Mouse (Mus musculus) intestine, postnatal 0 days (tissue): ENCODE measurements around the gene Rae1. TPM values are rescaled to one million over a fixed set of nuclear protein-coding genes. Genes with fewer than 3 reads are reported as not detected.

ENCODE experiments used
- ATAC-seq: fragments of 200-750 bp; cut with Nextera tagmentation; 2 replicates; pipeline ENCODE4 v1.8.0; 2017; ENCODE audit warnings: mild to moderate bottlenecking, moderate TSS enrichment, moderate library complexity
- H3K27ac ChIP-seq: fragments of 300-500 bp; sonication (generic); 2 replicates; pipeline ENCODE4 v1.5.1; 2014; ENCODE audit warnings: mild to moderate bottlenecking, low read depth, low read length, moderate library complexity
- H3K27me3 ChIP-seq: fragments of 300-500 bp; sonication (generic); replicated peaks from 2 replicates; pipeline ENCODE4 v1.6.1; 2014; ENCODE audit warnings: low read length, mixed read lengths; ENCODE audit not compliant: control insufficient read depth, insufficient read depth
- H3K36me3 ChIP-seq: fragments of 300-500 bp; sonication (generic); 2 replicates; pipeline ENCODE4 v1.6.1; 2014; ENCODE audit warnings: mild to moderate bottlenecking, moderate library complexity; ENCODE audit not compliant: control insufficient read depth, insufficient read depth
- H3K4me1 ChIP-seq: fragments of 300-500 bp; sonication (generic); replicated peaks from 2 replicates; pipeline ENCODE4 v1.6.1; 2014; ENCODE audit warnings: antibody characterized with exemption, low read length, mixed read lengths; ENCODE audit not compliant: control insufficient read depth, insufficient read depth
- H3K4me2 ChIP-seq: fragments of 300-500 bp; sonication (generic); replicated peaks from 2 replicates; pipeline ENCODE4 v1.6.1; 2014; ENCODE audit warnings: low read depth, mild to moderate bottlenecking, moderate library complexity
- H3K4me3 ChIP-seq: fragments of 300-500 bp; sonication (generic); 2 replicates; pipeline ENCODE4 v1.5.1; 2014; ENCODE audit warnings: low read depth, low read length
- H3K9ac ChIP-seq: fragments of 300-500 bp; sonication (generic); 2 replicates; pipeline ENCODE4 v1.6.1; 2014; ENCODE audit warnings: mild to moderate bottlenecking, low read depth, low read length
- H3K9me3 ChIP-seq: fragments of 300-500 bp; sonication (generic); 2 replicates; pipeline ENCODE4 v1.6.1; 2016; ENCODE audit warnings: mixed run types; ENCODE audit not compliant: control insufficient read depth
- CTCF ChIP-seq: sonication (generic); IDR thresholded peaks from 2 replicates; pipeline ENCODE4 v1.5.1; 2016; ENCODE audit warnings: low read depth, mild to moderate bottlenecking, control low read depth, antibody characterized with exemption, moderate library complexity
- WGBS: fragments of 180-500 bp; shearing (Covaris S2); extraction: QIAGEN DNeasy Blood & Tissue Kit; methylation state at CpG from one replicate; pipeline ENCODE4 v1.1.7; 2014; 5-methylcytosine and 5-hydroxymethylcytosine counted together
- polyA plus RNA-seq: library from polyadenylated mRNA; unstranded; fragments of >200 nt; fragmentation: Nextera tagmentation; extraction: Ambion mirVana; gene quantifications from 2 replicates; pipeline ENCODE4 v1.2.1, GENCODE M21; 2015

The Rae1 gene
- polyA plus RNA-seq, 1 experiment from 2014 or later: 63.5 TPM

GRCm38 (mm10) chr2:173060450-173060849 is 60.5 kb downstream of the Rae1 start:
- whole genome bisulfite sequencing: 83% methylated on average over 9 of the region's 9 CpGs

GRCm38 (mm10) chr2:173061443-173062351 is 61.8 kb downstream of the Rae1 start:
- Histone ChIP-seq H3K4me3 (no peak overlapping the region), H3K9me3 (no peaks in the 10 kb centered on the region), H3K27me3 (no peaks in the 10 kb centered on the region), H3K27ac (no peak overlapping the region), H3K4me2 (no peak overlapping the region), H3K9ac (no peak overlapping the region), H3K36me3 (no peaks in the 10 kb centered on the region), H3K4me1 (peaks cover 12% of the 10 kb centered on the region; the same call in 1 of the 2 replicates)
- ATAC-seq: no peak
- peak; percentile 49 for TF ChIP-seq CTCF
- WGBS: 76% methylated on average over 15 of the region's 15 CpGs

More at GRCm38 (mm10) chr2:173060450-173060849, 60.5 kb downstream of the Rae1 start:
- Histone ChIP-seq H3K27ac (no peak overlapping the region), H3K4me3 (no peak overlapping the region), H3K9ac (no peak overlapping the region), H3K4me1 (peaks cover 12% of the 10 kb centered on the region; the same call in 1 of the 2 replicates), H3K27me3 (no peaks in the 10 kb centered on the region), H3K36me3 (no peaks in the 10 kb centered on the region), H3K9me3 (no peaks in the 10 kb centered on the region), H3K4me2 (no peak overlapping the region)
- no peak for TF ChIP-seq CTCF
- ATAC-seq: no peak

GRCm38 (mm10) chr2:173063219-173063618 is 63.3 kb downstream of the Rae1 start:
- TF ChIP-seq CTCF: no peak
- no peak for ATAC-seq
- Histone ChIP-seq H3K27me3 (no peaks in the 10 kb centered on the region), H3K4me1 (0 out of 2 replicates have a peak, but pooled peaks cover 4% of the 10 kb centered on the region), H3K27ac (no peak overlapping the region), H3K4me3 (no peak overlapping the region), H3K4me2 (no peak overlapping the region), H3K9me3 (no peaks in the 10 kb centered on the region), H3K36me3 (no peaks in the 10 kb centered on the region), H3K9ac (no peak overlapping the region)
- 18% methylated on average over 1 of the region's 1 CpGs for WGBS

GRCm38 (mm10) chr2:173064864-173065263 is 64.9 kb downstream of the Rae1 start:
- H3K4me2 ChIP-seq: no peak overlapping the region
- H3K4me1 ChIP-seq: 0 out of 2 replicates have a peak, but pooled peaks cover 3% of the 10 kb centered on the region
- no peak overlapping the region for H3K4me3 ChIP-seq
- H3K9me3 ChIP-seq: no peaks in the 10 kb centered on the region
- no peak for ATAC-seq
- TF ChIP-seq CTCF: no peak
- no peaks in the 10 kb centered on the region for H3K27me3 ChIP-seq
- no peak overlapping the region for H3K9ac ChIP-seq
- H3K27ac ChIP-seq: no peak overlapping the region
- H3K36me3 ChIP-seq: no peaks in the 10 kb centered on the region
- WGBS: 94% methylated on average over 2 of the region's 2 CpGs

Other genes starting within 250 kb of the Rae1 start
- gene Bmp7, start 59.8 kb upstream of the Rae1 start, polyA plus RNA-seq: 37.6 and 41.1 TPM in 2 replicates
- gene Spo11, start 22.4 kb upstream of the Rae1 start, polyA plus RNA-seq: 0.04 TPM in 1 of 2 replicates, not detected in the other
- 39.0 and 39.8 TPM in 2 replicates for gene Rbm38, start 20.4 kb downstream of the Rae1 start, polyA plus RNA-seq
- gene Ctcfl, start 119.4 kb downstream of the Rae1 start, polyA plus RNA-seq: 0.82 and 1.0 TPM in 2 replicates
- 249 and 336 TPM in 2 replicates for gene Pck1, start 152.9 kb downstream of the Rae1 start, polyA plus RNA-seq
- gene Zbp1, start 218.8 kb downstream of the Rae1 start, polyA plus RNA-seq: 13.9 and 14.0 TPM in 2 replicates